Mouse (Mus musculus): ENCODE data around the gene Cib3.

DNA sequence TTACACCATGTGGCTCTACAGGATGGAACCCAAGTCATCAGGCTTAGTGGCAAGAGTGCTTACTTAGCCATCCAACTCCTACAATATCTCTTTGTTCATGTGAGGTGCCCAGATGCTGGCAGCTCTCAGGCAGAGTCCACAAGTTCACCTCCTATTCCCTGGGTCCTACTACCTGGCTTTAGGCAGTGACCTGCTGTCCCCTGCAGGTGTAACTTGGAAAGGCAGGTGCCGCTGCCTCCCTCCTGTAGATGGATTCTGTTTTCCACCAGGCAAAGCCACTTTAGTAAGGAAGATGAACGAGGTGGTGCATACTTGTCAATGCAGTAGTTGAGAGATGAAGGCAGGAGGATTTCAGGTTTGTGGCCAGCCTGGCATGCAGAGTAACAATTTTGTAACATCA, 2.4 kb upstream of the Cib3 start:
- TF ChIP-seq CTCF (conservative IDR thresholded peaks at IDR 0.05 in 1 of 2, IDR thresholded peaks at IDR 0.05 in 1 of 2; ENCODE audit: low read depth in 2 of 2, low read length in 2 of 2) (peak; percentile 85 to 89), POLR2A (IDR thresholded peaks at IDR 0.05; ENCODE audit: low read depth, low read length) (no peak), MYC (IDR thresholded peaks at IDR 0.05; ENCODE audit: low read depth, low read length) (no peak), ZC3H11A (IDR thresholded peaks at IDR 0.05; ENCODE audit: low read depth, low read length) (peak; percentile 53), UBTF (IDR thresholded peaks at IDR 0.05; ENCODE audit: low read depth, low read length) (no peak), NRF1 (IDR thresholded peaks at IDR 0.05; ENCODE audit: low read depth, low read length) (no peak), MAZ (IDR thresholded peaks at IDR 0.05; ENCODE audit: low read depth, low read length) (no peak), ELF1 (IDR thresholded peaks at IDR 0.05; ENCODE audit: low read depth, low read length) (no peak)

All from CH12.LX (cell line).